Mouse (Mus musculus): ENCODE results near the gene Mphosph9. TPM values are rescaled to one million over a fixed set of nuclear protein-coding genes. Genes with fewer than 3 reads are reported as not detected.

The Mphosph9 gene
- polyA plus RNA-seq, 1 experiment from 2014 or later: 6.6 TPM

GRCm38 (mm10) chr5:124259133-124259532 is 68.6 kb downstream of the Mphosph9 start:
- no peak for ATAC-seq
- 43% methylated on average over 2 of the region's 2 CpGs for WGBS
- no peak overlapping the region for H3K4me3 ChIP-seq (ENCODE audit: low read length)
- H3K9ac ChIP-seq (ENCODE audit: low read depth, low read length): no peak overlapping the region
- H3K4me2 ChIP-seq (ENCODE audit: low read depth, low read length): no peak overlapping the region
- no peaks in the 10 kb centered on the region for H3K4me1 ChIP-seq (ENCODE audit: control insufficient read depth, insufficient read depth, low read length)
- no peaks in the 10 kb centered on the region for H3K9me3 ChIP-seq (ENCODE audit: control insufficient read depth, low read length)
- 0 out of 2 replicates have a peak, but pooled peaks cover 4% of the 10 kb centered on the region for H3K36me3 ChIP-seq (ENCODE audit: control insufficient read depth, insufficient read depth, low read length)
- no peaks in the 10 kb centered on the region for H3K27me3 ChIP-seq (replicated peaks; ENCODE audit: control insufficient read depth, insufficient read depth, low read length)
- no peak overlapping the region for H3K27ac ChIP-seq (ENCODE audit: low read length)

DNA sequence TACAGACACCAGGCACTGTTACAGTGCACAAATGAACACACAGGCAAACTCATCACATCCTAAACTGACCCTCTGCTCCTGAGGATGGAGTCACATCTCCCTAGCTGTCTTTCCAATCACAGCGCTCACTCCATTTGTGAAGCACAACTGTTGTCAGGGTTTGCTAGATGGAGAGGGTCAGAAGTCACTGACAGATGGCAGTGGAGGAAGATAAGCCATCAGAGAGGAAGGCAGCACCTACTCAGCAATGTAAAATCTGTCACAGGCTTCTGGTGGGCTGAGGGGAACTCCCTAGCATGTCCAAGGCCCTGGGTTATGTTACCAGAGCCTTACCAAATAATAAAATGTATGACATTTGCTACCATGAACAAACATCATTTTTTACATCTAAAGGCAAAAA is 69.7 kb downstream of the Mphosph9 start:
- 94% methylated on average over 1 of the region's 1 CpGs for WGBS

DNA sequence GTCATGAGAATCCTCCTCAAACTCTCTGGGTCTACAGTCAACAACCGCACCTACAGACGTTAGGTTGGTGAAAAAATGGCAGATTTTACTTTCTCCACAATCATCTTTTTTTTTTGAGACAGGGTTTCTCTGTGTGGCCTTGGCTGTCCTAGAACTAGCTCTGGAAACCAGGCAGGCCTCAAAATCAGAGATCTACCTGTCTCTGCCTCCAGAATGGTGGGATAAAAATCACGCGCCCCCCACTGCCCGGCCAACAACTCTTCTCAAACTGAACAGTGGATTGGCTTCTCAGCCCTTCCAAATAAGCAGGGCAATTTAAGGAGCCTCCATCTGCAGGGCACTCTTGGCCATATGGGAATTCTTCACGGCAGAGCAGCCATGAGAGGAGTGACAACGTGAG is 72.6 kb downstream of the Mphosph9 start:
- Histone ChIP-seq H3K4me1 (ENCODE audit: control insufficient read depth, insufficient read depth, low read length) (no peaks in the 10 kb centered on the region), H3K27ac (ENCODE audit: low read length) (no peak overlapping the region), H3K36me3 (ENCODE audit: control insufficient read depth, insufficient read depth, low read length) (peaks cover 4% of the 10 kb centered on the region; the same call in 1 of the 2 replicates), H3K9ac (ENCODE audit: low read depth, low read length) (no peak overlapping the region), H3K4me3 (ENCODE audit: low read length) (no peak overlapping the region), H3K4me2 (ENCODE audit: low read depth, low read length) (no peak overlapping the region), H3K9me3 (ENCODE audit: control insufficient read depth, low read length) (no peaks in the 10 kb centered on the region), H3K27me3 (replicated peaks; ENCODE audit: control insufficient read depth, insufficient read depth, low read length) (no peaks in the 10 kb centered on the region)
- ATAC-seq: no peak
- 89% methylated on average over 7 of the region's 7 CpGs for WGBS

More for the DNA sequence above, 69.7 kb downstream of the Mphosph9 start:
- no peak for ATAC-seq
- H3K27ac ChIP-seq (ENCODE audit: low read length): no peak overlapping the region
- no peak overlapping the region for H3K4me2 ChIP-seq (ENCODE audit: low read depth, low read length)
- no peak overlapping the region for H3K4me3 ChIP-seq (ENCODE audit: low read length)
- H3K27me3 ChIP-seq (replicated peaks; ENCODE audit: control insufficient read depth, insufficient read depth, low read length): no peaks in the 10 kb centered on the region
- H3K36me3 ChIP-seq (ENCODE audit: control insufficient read depth, insufficient read depth, low read length): peaks cover 4% of the 10 kb centered on the region; the same call in 1 of the 2 replicates
- no peaks in the 10 kb centered on the region for H3K9me3 ChIP-seq (ENCODE audit: control insufficient read depth, low read length)
- no peaks in the 10 kb centered on the region for H3K4me1 ChIP-seq (ENCODE audit: control insufficient read depth, insufficient read depth, low read length)
- H3K9ac ChIP-seq (ENCODE audit: low read depth, low read length): no peak overlapping the region

DNA sequence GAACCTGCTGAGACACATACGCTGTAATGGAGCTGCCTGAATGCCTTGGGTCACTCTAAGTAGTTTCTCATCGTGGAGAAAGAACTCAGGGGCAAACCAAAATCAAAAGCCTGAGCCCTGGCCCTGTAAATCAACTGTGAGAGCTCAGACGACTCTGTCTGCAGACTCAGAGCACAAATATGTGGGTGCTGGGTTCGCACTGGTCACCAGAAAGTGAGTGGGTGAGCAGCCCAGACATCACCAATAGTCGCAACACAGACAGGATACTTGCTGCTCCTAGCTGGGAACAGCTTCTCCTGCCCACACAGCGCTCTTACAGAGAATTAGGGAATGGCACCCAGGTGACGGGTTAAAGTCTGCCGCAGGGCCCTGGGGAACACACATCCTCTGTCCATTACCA is 74.2 kb downstream of the Mphosph9 start:
- Histone ChIP-seq H3K4me3 (ENCODE audit: low read length) (no peak overlapping the region), H3K36me3 (ENCODE audit: control insufficient read depth, insufficient read depth, low read length) (peaks cover under 1% of the 10 kb centered on the region; the same call in 1 of the 2 replicates), H3K27me3 (replicated peaks; ENCODE audit: control insufficient read depth, insufficient read depth, low read length) (no peaks in the 10 kb centered on the region), H3K4me1 (ENCODE audit: control insufficient read depth, insufficient read depth, low read length) (0 out of 2 replicates have a peak, but pooled peaks cover 4% of the 10 kb centered on the region), H3K4me2 (ENCODE audit: low read depth, low read length) (no peak overlapping the region), H3K9me3 (ENCODE audit: control insufficient read depth, low read length) (no peaks in the 10 kb centered on the region), H3K27ac (ENCODE audit: low read length) (no peak overlapping the region), H3K9ac (ENCODE audit: low read depth, low read length) (no peak overlapping the region)
- WGBS: 88% methylated on average over 8 of the region's 8 CpGs
- ATAC-seq: no peak

GRCm38 (mm10) chr5:124252580-124253320 is 75.0 kb downstream of the Mphosph9 start:
- no peaks in the 10 kb centered on the region for H3K9me3 ChIP-seq (ENCODE audit: control insufficient read depth, low read length)
- H3K27ac ChIP-seq (ENCODE audit: low read length): no peak overlapping the region
- ATAC-seq: no peak
- H3K4me1 ChIP-seq (ENCODE audit: control insufficient read depth, insufficient read depth, low read length): 0 out of 2 replicates have a peak, but pooled peaks cover 4% of the 10 kb centered on the region
- H3K27me3 ChIP-seq (replicated peaks; ENCODE audit: control insufficient read depth, insufficient read depth, low read length): no peaks in the 10 kb centered on the region
- H3K4me2 ChIP-seq (ENCODE audit: low read depth, low read length): no peak overlapping the region
- no peak overlapping the region for H3K4me3 ChIP-seq (ENCODE audit: low read length)
- H3K36me3 ChIP-seq (ENCODE audit: control insufficient read depth, insufficient read depth, low read length): no peaks in the 10 kb centered on the region; the same call in 1 of the 2 replicates
- H3K9ac ChIP-seq (ENCODE audit: low read depth, low read length): no peak overlapping the region
- 93% methylated on average over 13 of the region's 13 CpGs for WGBS

DNA sequence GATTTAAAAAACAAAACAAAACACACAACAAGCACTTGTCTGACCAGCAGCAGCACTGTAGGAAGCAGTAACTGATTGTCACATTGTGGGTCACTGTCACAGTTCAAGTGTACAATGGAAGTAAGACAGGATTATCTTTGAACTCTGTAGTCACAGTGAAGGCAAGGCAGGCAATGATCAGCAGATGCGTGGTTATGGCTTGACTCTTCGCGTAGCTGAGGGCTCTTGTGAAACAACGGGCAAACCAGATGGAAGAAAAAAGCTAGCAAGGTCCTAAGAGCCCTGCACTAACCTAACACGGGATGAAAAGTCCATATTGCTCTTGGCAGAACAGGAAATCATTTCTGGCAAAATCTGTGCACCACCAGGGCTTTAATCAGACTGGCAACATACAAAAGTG is 76.7 kb downstream of the Mphosph9 start:
- Histone ChIP-seq H3K36me3 (ENCODE audit: control insufficient read depth, insufficient read depth, low read length) (no peaks in the 10 kb centered on the region; the same call in 1 of the 2 replicates), H3K9ac (ENCODE audit: low read depth, low read length) (no peak overlapping the region), H3K4me3 (ENCODE audit: low read length) (no peak overlapping the region), H3K27me3 (replicated peaks; ENCODE audit: control insufficient read depth, insufficient read depth, low read length) (no peaks in the 10 kb centered on the region), H3K9me3 (ENCODE audit: control insufficient read depth, low read length) (no peaks in the 10 kb centered on the region), H3K4me1 (ENCODE audit: control insufficient read depth, insufficient read depth, low read length) (0 out of 2 replicates have a peak, but pooled peaks cover 7% of the 10 kb centered on the region), H3K27ac (ENCODE audit: low read length) (no peak overlapping the region), H3K4me2 (ENCODE audit: low read depth, low read length) (no peak overlapping the region)
- no peak for ATAC-seq
- whole genome bisulfite sequencing: 83% methylated on average over 5 of the region's 5 CpGs

GRCm38 (mm10) chr5:124249614-124250591 is 77.9 kb downstream of the Mphosph9 start, which contains the start of gene Pitpnm2:
Pitpnm2 (minus strand) TSS chr5:124249760.
- no peaks in the 10 kb centered on the region for H3K27me3 ChIP-seq (replicated peaks; ENCODE audit: control insufficient read depth, insufficient read depth, low read length)
- H3K9ac ChIP-seq (ENCODE audit: low read depth, low read length): peak within 1 kb of the TSS; percentile 82
- WGBS: 2% methylated on average over 74 of the region's 90 CpGs
- no peaks in the 10 kb centered on the region; the same call in 1 of the 2 replicates for H3K36me3 ChIP-seq (ENCODE audit: control insufficient read depth, insufficient read depth, low read length)
- H3K4me2 ChIP-seq (ENCODE audit: low read depth, low read length): peak within 1 kb of the TSS; percentile 85
- ATAC-seq: peak; percentile 88
- peak within 1 kb of the TSS; percentile 69 for H3K27ac ChIP-seq (ENCODE audit: low read length)
- peak within 1 kb of the TSS; percentile 75 for H3K4me3 ChIP-seq (ENCODE audit: low read length)
- 0 out of 2 replicates have a peak, but pooled peaks cover 7% of the 10 kb centered on the region for H3K4me1 ChIP-seq (ENCODE audit: control insufficient read depth, insufficient read depth, low read length)
- H3K9me3 ChIP-seq (ENCODE audit: control insufficient read depth, low read length): no peaks in the 10 kb centered on the region

DNA sequence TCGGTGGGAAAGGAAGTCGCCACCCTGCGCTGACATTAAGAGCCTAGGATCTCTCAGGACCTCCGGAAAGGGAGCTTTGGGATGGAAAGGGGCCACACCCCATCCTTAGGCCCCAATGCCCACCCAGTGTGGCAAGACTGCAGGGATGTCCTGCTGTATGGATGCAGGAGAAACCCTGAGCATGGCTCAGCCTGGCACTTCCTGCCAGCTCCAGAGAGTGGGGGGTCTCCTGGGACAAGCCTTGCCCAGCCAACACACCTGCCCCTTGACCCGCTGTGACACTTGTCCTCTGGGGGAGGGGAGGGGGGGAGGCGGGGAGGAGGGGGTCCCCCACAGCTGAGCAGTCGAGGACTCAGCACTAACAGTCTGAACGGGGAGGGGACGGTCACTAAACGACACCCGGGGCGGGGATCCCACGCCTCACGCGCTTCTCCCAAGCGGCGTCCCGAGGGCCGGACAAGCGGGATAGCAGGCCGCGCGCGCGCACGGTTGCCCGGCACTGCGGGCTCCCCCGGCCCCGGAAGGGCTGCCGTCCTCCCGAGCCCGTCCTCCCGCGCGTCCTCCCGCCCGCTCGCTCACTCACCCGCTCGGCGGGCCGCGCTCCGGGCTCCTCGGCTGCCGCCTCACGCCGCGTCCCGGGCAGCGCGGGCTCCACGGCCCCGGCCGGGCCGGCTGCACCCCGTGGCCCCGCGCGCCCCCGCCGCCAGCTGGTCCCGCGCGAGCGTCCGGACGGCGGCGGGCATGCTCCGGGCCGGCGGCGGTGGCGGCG is 78.7 kb downstream of the Mphosph9 start:
- Histone ChIP-seq H3K27ac (ENCODE audit: low read length) (peak overlapping the region; percentile 69), H3K4me2 (ENCODE audit: low read depth, low read length) (peak overlapping the region; percentile 85), H3K36me3 (ENCODE audit: control insufficient read depth, insufficient read depth, low read length) (no peaks in the 10 kb centered on the region; the same call in 1 of the 2 replicates), H3K9ac (ENCODE audit: low read depth, low read length) (peak overlapping the region; percentile 82), H3K9me3 (ENCODE audit: control insufficient read depth, low read length) (no peaks in the 10 kb centered on the region), H3K27me3 (replicated peaks; ENCODE audit: control insufficient read depth, insufficient read depth, low read length) (no peaks in the 10 kb centered on the region), H3K4me3 (ENCODE audit: low read length) (peak overlapping the region; percentile 75), H3K4me1 (ENCODE audit: control insufficient read depth, insufficient read depth, low read length) (0 out of 2 replicates have a peak, but pooled peaks cover 7% of the 10 kb centered on the region)
- ATAC-seq: peak; percentile 73
- 2% methylated on average over 56 of the region's 77 CpGs for WGBS

Measured in intestine, embryonic 16.5 days (tissue).